ENCODE assay signal across 25 mouse cellular contexts in genomic region chr5:73063768-73064669, GRCm38 (mm10). TPM values are rescaled to one million over a fixed set of nuclear protein-coding genes. Genes with fewer than 3 reads are reported as not detected.
DNase-seq lines count a peak whose midpoint lies in the region; ATAC-seq and TF ChIP-seq lines count a peak whose summit lies in the region.
"Had no signal": no experiment of that assay in that cellular context is flagged by ENCODE, and none has a peak within 500 bp of the region (broad histone marks: within the 10 kb centered on the region; RNA-seq: fewer than 3 reads in every experiment).

No protein-coding gene starts in this region.

- no peaks in the 10 kb centered on the region for H3K9me3 ChIP-seq in embryonic facial prominence, embryonic 11.5 days (replicated peaks; ENCODE audit: control insufficient read depth, low read length)
- no peaks in the 10 kb centered on the region for H3K9me3 ChIP-seq in embryonic facial prominence, embryonic 10.5 days
- H3K9me3 ChIP-seq in kidney, embryonic 14.5 days (ENCODE audit: control insufficient read depth, low read length), result no peaks in the 10 kb centered on the region
- H3K9me3 ChIP-seq in liver, embryonic 13.5 days (replicated peaks), result no peaks in the 10 kb centered on the region
- H3K9me3 ChIP-seq in liver, postnatal 0 days (ENCODE audit: low read length), result no peaks in the 10 kb centered on the region
- H3K9me3 ChIP-seq: embryonic facial prominence, embryonic 12.5 days; forebrain, embryonic 13.5 days; heart, embryonic 13.5 days; hindbrain, embryonic 12.5 days had no signal

- no peak for DNase-seq in embryonic facial prominence, embryonic 11.5 days (ENCODE audit: low spot score)
- no peak for DNase-seq in embryonic facial prominence, embryonic 10.5 days (ENCODE audit: low spot score)
- no peak for DNase-seq in kidney, adult 11 months
- DNase-seq in liver, embryonic 13.5 days, result no peak
- DNase-seq in liver, postnatal 0 days, result no peak
- no peak for DNase-seq in gastrocnemius, adult 8-10 months (ENCODE audit: low spot score in 2 of 2)
- DNase-seq: adrenal gland, postnatal 14 days; cerebellum, adult 11-12 months; cerebellum, adult 9-10 months; cerebellum, postnatal 25 days; forebrain, postnatal 0 days; gastrocnemius, adult 2 months; gastrocnemius, postnatal 36 days; heart, adult 2 months; heart, postnatal 4 days had no signal

- no peak overlapping the region for H3K4me3 ChIP-seq in embryonic facial prominence, embryonic 11.5 days (ENCODE audit: low read depth, low read length)
- H3K4me3 ChIP-seq in embryonic facial prominence, embryonic 10.5 days, result no peak overlapping the region
- H3K4me3 ChIP-seq in kidney, embryonic 14.5 days (ENCODE audit: low read length), result no peak overlapping the region
- H3K4me3 ChIP-seq in liver, embryonic 13.5 days (replicated peaks), result no peak overlapping the region
- no peak overlapping the region for H3K4me3 ChIP-seq in liver, postnatal 0 days (ENCODE audit: low read depth, low read length)
- H3K4me3 ChIP-seq: embryonic facial prominence, embryonic 12.5 days; forebrain, embryonic 13.5 days; gastrocnemius, adult 2 months; heart, adult 2 months; heart, embryonic 13.5 days; hindbrain, embryonic 12.5 days had no signal

- H3K9ac ChIP-seq in embryonic facial prominence, embryonic 11.5 days (replicated peaks; ENCODE audit: low read length), result no peak overlapping the region
- no peak overlapping the region for H3K9ac ChIP-seq in kidney, embryonic 14.5 days (ENCODE audit: low read depth, low read length)
- no peak overlapping the region for H3K9ac ChIP-seq in liver, embryonic 13.5 days
- no peak overlapping the region for H3K9ac ChIP-seq in liver, postnatal 0 days (replicated peaks)
- H3K9ac ChIP-seq: embryonic facial prominence, embryonic 12.5 days; forebrain, embryonic 13.5 days; forebrain, postnatal 0 days; heart, embryonic 13.5 days; hindbrain, embryonic 12.5 days had no signal

- 62% methylated on average over 13 of the region's 13 CpGs for WGBS in embryonic facial prominence, embryonic 11.5 days
- WGBS in embryonic facial prominence, embryonic 10.5 days, result 71% methylated on average over 13 of the region's 13 CpGs
- 28% methylated on average over 13 of the region's 13 CpGs for WGBS in kidney, embryonic 14.5 days
- WGBS in liver, embryonic 13.5 days (ENCODE audit: insufficient replicate concordance), result 82% methylated on average over 13 of the region's 13 CpGs
- WGBS in liver, postnatal 0 days (ENCODE audit: insufficient replicate concordance), result 70% methylated on average over 13 of the region's 13 CpGs

- no peak overlapping the region for H3K4me2 ChIP-seq in embryonic facial prominence, embryonic 11.5 days (ENCODE audit: low read depth, low read length)
- no peak overlapping the region for H3K4me2 ChIP-seq in kidney, embryonic 14.5 days (replicated peaks; ENCODE audit: low read depth, low read length)
- no peak overlapping the region for H3K4me2 ChIP-seq in liver, embryonic 13.5 days
- no peak overlapping the region for H3K4me2 ChIP-seq in liver, postnatal 0 days (ENCODE audit: low read depth, low read length)
- H3K4me2 ChIP-seq: embryonic facial prominence, embryonic 12.5 days; forebrain, embryonic 13.5 days; heart, embryonic 13.5 days; hindbrain, embryonic 12.5 days had no signal

- TF ChIP-seq CTCF in liver, postnatal 0 days (IDR thresholded peaks at IDR 0.05; ENCODE audit: low read depth), result no peak

- ATAC-seq in embryonic facial prominence, embryonic 11.5 days (replicated peaks; ENCODE audit: insufficient number of reproducible peaks, low FRiP score, low TSS enrichment, low read depth), result no peak
- peak; percentile 71 for ATAC-seq in kidney, embryonic 14.5 days (ENCODE audit: low FRiP score, low TSS enrichment)
- 0 out of 2 replicates have a peak, but pooled peaks have one; percentile 34 for ATAC-seq in liver, embryonic 13.5 days (ENCODE audit: low read depth)
- ATAC-seq in liver, postnatal 0 days, result no peak
- peak; percentile 60 for ATAC-seq in megakaryocyte progenitor cell, adult 5-6 weeks (replicated peaks; ENCODE audit: poor library complexity)
- ATAC-seq: forebrain, embryonic 13.5 days; forebrain, postnatal 0 days; hindbrain, embryonic 16.5 days; inflammation-experienced regulatory T-cells, adult 6 months had no signal

- H3K4me1 ChIP-seq in embryonic facial prominence, embryonic 11.5 days (ENCODE audit: control insufficient read depth, insufficient read depth, low read length), result no peaks in the 10 kb centered on the region; the same call in 1 of the 2 replicates
- peaks cover 16% of the 10 kb centered on the region for H3K4me1 ChIP-seq in embryonic facial prominence, embryonic 10.5 days
- 0 out of 2 replicates have a peak, but pooled peaks cover 4% of the 10 kb centered on the region for H3K4me1 ChIP-seq in kidney, embryonic 14.5 days (ENCODE audit: control insufficient read depth, insufficient read depth, low read length)
- no peaks in the 10 kb centered on the region for H3K4me1 ChIP-seq in liver, embryonic 13.5 days (replicated peaks)
- no peaks in the 10 kb centered on the region for H3K4me1 ChIP-seq in liver, postnatal 0 days (ENCODE audit: insufficient read depth)
- H3K4me1 ChIP-seq: heart, embryonic 13.5 days had no signal

- H3K36me3 ChIP-seq in embryonic facial prominence, embryonic 11.5 days (replicated peaks; ENCODE audit: control insufficient read depth, insufficient read depth, low read depth, low read length), result peaks cover 4% of the 10 kb centered on the region; the same call in 1 of the 2 replicates
- peaks cover 66% of the 10 kb centered on the region for H3K36me3 ChIP-seq in embryonic facial prominence, embryonic 10.5 days (replicated peaks)
- H3K36me3 ChIP-seq in kidney, embryonic 14.5 days (ENCODE audit: control insufficient read depth, insufficient read depth, low read length), result peaks cover 30% of the 10 kb centered on the region
- H3K36me3 ChIP-seq in liver, embryonic 13.5 days, result peaks cover 80% of the 10 kb centered on the region
- H3K36me3 ChIP-seq in liver, postnatal 0 days (replicated peaks; ENCODE audit: insufficient read depth, low read length), result peaks cover 73% of the 10 kb centered on the region

- 0 out of 2 replicates have a peak overlapping the region, but pooled peaks have one; percentile 9 for H3K27ac ChIP-seq in embryonic facial prominence, embryonic 11.5 days (replicated peaks; ENCODE audit: low read depth, low read length)
- no peak overlapping the region; the same call in 1 of the 2 replicates for H3K27ac ChIP-seq in embryonic facial prominence, embryonic 10.5 days (replicated peaks)
- H3K27ac ChIP-seq in kidney, embryonic 14.5 days (ENCODE audit: low read depth, low read length), result peak overlapping the region; percentile 62; the same call in 1 of the 2 replicates
- no peak overlapping the region for H3K27ac ChIP-seq in liver, embryonic 13.5 days
- H3K27ac ChIP-seq in liver, postnatal 0 days (ENCODE audit: low read depth), result no peak overlapping the region
- H3K27ac ChIP-seq: embryonic facial prominence, embryonic 12.5 days; forebrain, embryonic 13.5 days; gastrocnemius, adult 2 months; heart, adult 2 months; heart, embryonic 13.5 days; hindbrain, embryonic 12.5 days had no signal

- no peaks in the 10 kb centered on the region for H3K27me3 ChIP-seq in embryonic facial prominence, embryonic 11.5 days (ENCODE audit: control insufficient read depth, insufficient read depth, low read length)
- H3K27me3 ChIP-seq in embryonic facial prominence, embryonic 10.5 days (replicated peaks; ENCODE audit: low read depth, poor library complexity, severe bottlenecking), result no peaks in the 10 kb centered on the region
- H3K27me3 ChIP-seq in kidney, embryonic 14.5 days (ENCODE audit: control insufficient read depth, insufficient read depth, low read length), result no peaks in the 10 kb centered on the region
- H3K27me3 ChIP-seq in liver, embryonic 13.5 days, result no peaks in the 10 kb centered on the region
- no peaks in the 10 kb centered on the region for H3K27me3 ChIP-seq in liver, postnatal 0 days (ENCODE audit: insufficient read depth, low read length)
- H3K27me3 ChIP-seq: embryonic facial prominence, embryonic 12.5 days; forebrain, embryonic 13.5 days; heart, embryonic 13.5 days; hindbrain, embryonic 12.5 days had no signal

- no peak for TF ChIP-seq EP300 in liver, postnatal 0 days (IDR thresholded peaks at IDR 0.05; ENCODE audit: low read depth)

RNA-seq across cellular contexts. Expression of gene Slc10a4, which starts 57.3 kb away (rescaled TPM):
- 1.9 and 2.3 TPM in 2 replicates for polyA plus RNA-seq in embryonic facial prominence, embryonic 11.5 days (2014; fragmentation: Nextera tagmentation; extraction: Ambion mirVana)
- 2.1 and 2.6 TPM in 2 replicates for polyA plus RNA-seq in embryonic facial prominence, embryonic 10.5 days (2016; fragmentation: Nextera tagmentation; extraction: Ambion mirVana)
- 0.16 and 0.79 TPM in 2 replicates for polyA plus RNA-seq in kidney, embryonic 14.5 days (2014; fragmentation: Nextera tagmentation; extraction: Ambion mirVana)
- polyA plus RNA-seq in liver, embryonic 13.5 days (2015; fragmentation: Nextera tagmentation; extraction: Ambion mirVana), result 0.06 and 0.10 TPM in 2 replicates
- not detected in 2 replicates for polyA plus RNA-seq in liver, postnatal 0 days (2015; fragmentation: Nextera tagmentation; extraction: Ambion mirVana)
- not detected in 2 replicates for total RNA-seq in megakaryocyte progenitor cell, adult 5-6 weeks (2015)
- total RNA-seq in megakaryocyte progenitor cell, adult 5-6 weeks (2017), result not detected in 2 replicates
- not detected for total RNA-seq in gastrocnemius, adult 8-10 months (2022)
- total RNA-seq: gastrocnemius, adult 2 months; MEL had no signal
- polyA plus RNA-seq: C2C12; inflammation-experienced regulatory T-cells, adult 6 months had no signal

Comparison
In these comparisons a context has a peak if more than half of its experiments do, and no peak if none do; other contexts are left out.
1. ATAC-seq: peak in kidney, embryonic 14.5 days (single experiment), liver, embryonic 13.5 days (single experiment) and megakaryocyte progenitor cell, adult 5-6 weeks (single experiment); none in embryonic facial prominence, embryonic 11.5 days (single experiment) and liver, postnatal 0 days (single experiment).
2. H3K27ac ChIP-seq: peak in embryonic facial prominence, embryonic 11.5 days (single experiment) and kidney, embryonic 14.5 days (single experiment); none in embryonic facial prominence, embryonic 10.5 days (single experiment), liver, embryonic 13.5 days (single experiment) and liver, postnatal 0 days (single experiment).